Mouse (Mus musculus) inflammation-experienced regulatory T-cells, adult 6 months (primary cell): ENCODE measurements around the gene Oxa1l. TPM values are rescaled to one million over a fixed set of nuclear protein-coding genes. Genes with fewer than 3 reads are reported as not detected.
A peak's percentile ranks its signal among the peaks of the same experiment; 100 is the strongest.
"Not testable (repeated sequence)": the region's sequence is repeated elsewhere in the genome, so short reads cannot be mapped to it uniquely, and the experiment has no call there.

Source experiments
- ATAC-seq: one replicate; pipeline ENCODE4 v1.8.0; 2017
- polyA plus RNA-seq, 3 experiments: library from polyadenylated mRNA; unstranded; fragments of 100-300 nt; shearing (Covaris generic); gene quantifications; one replicate each; pipeline ENCODE4 v1.2.1; 2017

The Oxa1l gene
- polyA plus RNA-seq = 10 to 100 TPM; 65.9 to 91.6 (median 69.3) TPM

DNA sequence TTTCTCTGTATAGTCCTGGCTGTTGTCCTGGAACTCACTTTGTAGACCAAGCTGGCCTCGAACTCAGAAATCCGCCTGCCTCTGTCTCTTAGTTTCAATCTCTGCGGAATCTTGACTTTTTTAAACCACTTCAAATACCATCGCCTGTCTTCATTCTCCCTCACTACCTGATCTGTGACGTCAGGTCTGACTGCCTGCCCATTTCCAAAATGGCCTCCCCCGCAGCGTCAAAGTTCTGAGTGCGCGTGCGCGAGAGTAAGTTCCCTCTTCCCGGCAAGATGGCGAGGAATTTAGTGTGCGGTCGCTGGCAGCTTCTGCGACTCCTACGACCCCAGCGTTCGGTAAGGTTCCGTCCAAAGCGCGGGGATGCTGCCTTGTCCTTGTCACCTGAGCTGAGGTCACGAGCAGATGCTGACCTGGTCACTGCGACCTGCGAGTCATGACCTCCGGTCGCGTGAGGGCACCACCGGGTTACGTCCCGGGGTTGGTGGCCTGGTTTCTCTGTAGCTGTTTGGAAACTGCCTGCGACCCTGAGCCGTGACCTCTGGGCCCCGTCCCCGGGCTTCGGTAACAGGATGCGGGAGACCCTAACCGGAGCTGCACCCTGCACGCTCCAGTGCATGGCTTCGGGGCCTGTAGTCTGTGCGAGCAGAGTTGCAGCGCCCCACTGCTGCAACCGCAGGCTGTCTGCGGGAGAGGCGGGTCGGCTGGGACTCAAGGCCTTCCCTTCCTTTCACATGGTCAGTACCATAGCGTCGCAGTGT, at the start of gene Oxa1l:
Oxa1l (plus strand) TSS at position 258 of the 764 bp plus-strand sequence.
- ATAC-seq = peak; percentile 85

DNA sequence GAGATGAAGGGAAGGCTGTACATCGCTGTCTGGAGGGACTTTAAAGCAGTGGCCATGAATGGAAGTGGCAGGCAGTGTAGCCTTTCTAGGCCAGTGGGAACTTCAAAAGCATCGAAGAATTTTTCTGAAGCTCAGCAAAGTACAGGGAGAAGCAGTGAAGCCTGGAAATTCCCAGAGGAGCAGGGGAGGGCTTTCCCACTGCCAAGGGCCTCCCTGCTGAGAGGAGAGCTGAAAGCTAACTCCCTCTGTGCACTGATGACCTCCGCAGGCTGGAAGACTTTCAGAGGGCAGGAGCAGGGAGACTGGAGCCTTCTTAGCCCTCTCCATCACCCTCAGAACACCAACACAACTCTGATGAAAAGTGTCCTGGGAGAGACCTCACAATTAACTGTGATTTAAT, 48.9 kb upstream of the Oxa1l start:
- no peak for ATAC-seq

GRCm38 (mm10) chr14:54321556-54322376, 38.9 kb upstream of the Oxa1l start:
- no peak for ATAC-seq

DNA sequence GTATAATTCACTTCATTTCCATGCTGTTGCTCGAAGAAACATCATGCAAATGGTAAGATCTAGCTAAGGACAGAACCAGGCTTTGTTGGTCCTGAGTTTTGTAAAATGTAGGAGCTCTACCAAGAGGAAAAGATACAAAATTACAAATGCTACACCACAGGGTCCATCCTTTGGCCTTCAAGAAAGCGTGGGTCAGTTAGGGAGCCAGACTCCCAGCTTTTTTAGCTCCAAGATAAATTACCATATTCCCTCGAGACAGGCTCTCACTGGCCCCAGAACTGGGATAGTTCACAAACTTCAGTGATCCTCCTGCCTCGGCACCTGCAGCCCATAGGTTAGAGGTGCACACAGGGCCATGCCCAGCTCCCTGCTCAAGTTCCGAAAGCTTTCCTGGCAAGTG, 36.1 kb upstream of the Oxa1l start:
- ATAC-seq = no peak

GRCm38 (mm10) chr14:54328548-54328947, 32.1 kb upstream of the Oxa1l start:
- ATAC-seq = no peak

DNA sequence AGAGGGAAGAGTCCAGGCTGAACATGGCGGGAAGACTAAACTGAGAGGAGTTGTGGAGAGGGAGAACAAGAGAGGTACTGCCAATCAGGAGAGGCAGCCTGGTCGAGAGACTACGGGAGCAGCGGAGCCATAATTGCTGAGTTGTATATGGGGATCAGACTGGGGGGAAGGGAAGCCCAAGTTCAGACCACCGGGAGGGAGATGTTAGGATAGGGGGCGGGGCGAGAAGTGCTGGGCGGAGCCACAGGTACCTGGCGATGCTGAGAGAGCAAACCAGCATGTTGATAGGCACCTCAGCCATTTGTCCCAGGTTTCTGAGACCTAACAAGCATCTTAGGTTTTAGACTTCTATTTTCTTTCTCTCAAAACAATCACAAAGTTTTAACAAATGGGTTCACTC, 31.4 kb upstream of the Oxa1l start:
- ATAC-seq = no peak

DNA sequence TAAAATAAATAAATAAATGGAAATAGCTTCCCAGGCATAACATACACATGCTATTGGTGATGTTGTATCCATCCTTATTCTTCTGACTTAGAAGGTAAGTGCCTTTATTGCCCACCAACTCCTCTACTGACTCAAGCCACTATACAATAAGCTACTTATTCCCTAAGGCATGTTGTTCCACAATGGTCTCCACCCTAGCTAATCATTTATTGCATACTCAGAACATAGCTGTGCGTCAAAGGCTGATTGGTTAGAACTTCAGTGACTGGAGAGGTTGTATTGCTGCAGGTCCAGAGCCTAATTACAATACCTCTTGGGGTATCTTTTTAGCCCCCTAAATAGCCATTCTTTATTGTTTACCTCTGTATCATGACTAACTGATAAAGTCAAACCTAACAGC, 29.5 kb upstream of the Oxa1l start:
- no peak for ATAC-seq

- no peak for ATAC-seq
These were observed 28.2 kb upstream of the Oxa1l start for GRCm38 (mm10) chr14:54332176-54333074.

DNA sequence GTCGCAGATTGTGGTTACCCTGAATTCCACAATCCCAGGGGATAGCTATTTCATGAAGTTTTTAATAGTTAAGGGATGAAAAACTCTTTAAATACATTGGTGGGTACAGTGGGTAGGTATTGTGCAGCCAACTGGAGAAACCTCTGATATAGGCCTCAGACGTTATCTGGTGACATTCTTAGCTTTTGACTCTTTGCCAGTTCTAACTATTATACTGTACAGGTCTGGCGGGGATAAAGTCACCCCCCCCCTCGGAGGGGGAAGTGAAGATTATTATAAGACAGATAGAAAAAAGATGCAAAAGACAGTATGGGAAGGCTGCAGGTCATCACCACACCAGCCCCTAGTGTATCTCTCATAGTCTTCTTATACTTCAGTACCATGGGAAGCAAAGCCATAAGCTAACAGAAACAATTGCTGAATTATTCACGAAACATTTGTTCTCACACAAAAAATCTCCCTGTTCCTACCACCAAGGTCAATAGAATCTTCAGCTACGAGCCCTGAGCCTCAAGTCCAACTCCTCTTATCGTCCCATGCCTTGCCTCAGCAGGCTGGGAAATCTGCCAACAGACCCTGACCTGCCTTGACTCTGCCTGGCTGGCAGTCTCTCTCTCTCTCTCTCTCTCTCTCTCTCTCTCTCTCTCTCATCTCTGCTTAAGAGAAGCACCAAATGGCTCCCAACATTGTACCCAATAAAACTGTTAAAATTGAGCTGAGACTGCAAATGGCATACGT, 27.0 kb upstream of the Oxa1l start:
- no peak for ATAC-seq

DNA sequence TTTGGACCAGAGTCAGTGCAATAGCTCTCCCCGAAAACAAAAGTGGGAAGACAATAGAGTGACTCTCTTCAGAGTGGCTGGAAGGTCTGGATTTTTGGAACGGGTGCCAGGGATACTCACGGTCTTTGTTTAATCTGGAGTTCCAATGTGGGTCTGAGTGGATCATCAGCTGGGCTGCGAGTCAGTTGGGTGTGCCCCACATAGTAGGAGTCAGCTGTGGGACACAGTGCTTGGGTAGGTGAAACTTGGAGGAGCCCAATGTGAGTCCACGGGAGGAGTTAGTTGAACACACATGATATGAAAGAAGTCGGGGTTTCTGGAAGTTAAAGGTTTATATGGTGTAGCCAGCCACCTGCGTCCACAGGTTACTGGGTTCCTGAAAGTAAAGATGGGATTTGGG, 19.8 kb upstream of the Oxa1l start:
- ATAC-seq = no peak

DNA sequence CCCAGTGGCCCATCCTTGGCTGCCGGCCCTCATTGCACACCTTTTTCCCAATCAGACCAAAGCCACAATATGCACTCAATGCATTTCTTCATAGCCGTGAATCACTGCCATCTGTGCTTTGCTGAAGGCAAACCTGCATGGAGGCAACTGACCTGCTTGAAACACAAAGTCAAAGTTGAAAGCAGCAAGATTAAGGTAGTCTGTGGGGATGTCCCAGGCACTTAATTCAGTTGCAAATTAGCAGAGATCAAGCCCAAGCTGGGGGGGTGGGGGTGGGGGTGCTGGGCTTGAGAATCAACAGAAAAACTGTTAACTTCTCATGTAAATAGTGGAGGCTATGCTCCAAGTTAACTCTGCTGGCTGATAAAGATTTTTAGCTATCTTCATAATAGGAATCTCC, 18.8 kb upstream of the Oxa1l start:
- ATAC-seq = not testable (repeated sequence)

DNA sequence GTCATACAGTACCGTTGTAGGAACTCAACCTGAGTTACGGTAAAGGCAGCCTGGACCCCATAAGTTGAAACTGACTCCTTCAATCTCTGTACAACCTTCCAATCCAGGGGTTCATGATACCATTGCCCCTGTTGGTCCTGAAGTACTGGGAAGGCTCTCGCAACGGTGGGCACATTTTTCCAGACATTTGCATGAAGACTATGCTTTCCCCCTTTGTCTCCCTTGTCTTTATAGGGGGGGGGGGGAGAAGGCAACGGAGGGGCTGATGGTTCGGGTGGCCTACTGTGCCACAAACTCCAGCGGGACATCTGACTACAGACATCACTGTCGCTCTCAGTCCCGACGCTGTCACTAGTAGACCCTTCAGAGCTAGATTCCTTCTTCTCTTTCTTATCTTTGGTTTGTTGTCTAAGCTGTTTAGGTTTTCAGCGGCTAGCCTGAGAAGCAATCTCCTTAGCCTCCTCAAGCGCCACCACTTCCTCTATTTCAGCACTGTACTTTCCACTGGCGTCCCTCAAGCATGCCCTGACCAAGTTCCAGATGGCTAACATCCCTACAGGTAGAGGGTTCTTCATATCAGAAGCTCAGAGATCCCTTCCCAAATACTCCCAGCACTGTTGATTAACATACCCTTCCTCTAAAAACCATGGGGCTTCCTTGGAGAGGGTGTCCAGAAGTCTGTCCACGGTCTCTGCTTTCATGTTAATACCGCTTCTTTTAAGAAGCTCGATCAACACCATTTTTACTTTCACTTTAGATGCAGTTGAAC, 9.7 kb upstream of the Oxa1l start:
- not testable (repeated sequence) for ATAC-seq

DNA sequence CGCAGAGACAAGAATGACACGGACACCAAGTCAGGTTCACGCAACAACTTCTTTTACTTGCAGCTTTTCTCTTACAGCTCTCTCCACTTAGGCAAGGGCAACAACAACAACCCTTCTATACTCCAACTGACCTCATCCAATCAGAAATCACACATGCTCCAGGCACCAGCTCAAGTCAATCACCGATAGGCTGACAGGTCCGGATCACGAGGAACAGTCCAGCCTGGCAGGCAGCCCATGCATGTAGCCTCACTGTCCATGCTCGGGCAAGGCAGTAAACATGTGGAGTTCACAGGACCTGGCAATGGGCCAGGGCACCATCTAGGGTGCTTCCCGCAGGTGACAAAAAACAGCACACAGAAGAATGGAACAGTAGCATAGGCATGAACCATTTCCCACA, 8.3 kb upstream of the Oxa1l start:
- peak; percentile 46 for ATAC-seq

- ATAC-seq = no peak
These were observed 6.2 kb upstream of the Oxa1l start for GRCm38 (mm10) chr14:54354406-54354805.

DNA sequence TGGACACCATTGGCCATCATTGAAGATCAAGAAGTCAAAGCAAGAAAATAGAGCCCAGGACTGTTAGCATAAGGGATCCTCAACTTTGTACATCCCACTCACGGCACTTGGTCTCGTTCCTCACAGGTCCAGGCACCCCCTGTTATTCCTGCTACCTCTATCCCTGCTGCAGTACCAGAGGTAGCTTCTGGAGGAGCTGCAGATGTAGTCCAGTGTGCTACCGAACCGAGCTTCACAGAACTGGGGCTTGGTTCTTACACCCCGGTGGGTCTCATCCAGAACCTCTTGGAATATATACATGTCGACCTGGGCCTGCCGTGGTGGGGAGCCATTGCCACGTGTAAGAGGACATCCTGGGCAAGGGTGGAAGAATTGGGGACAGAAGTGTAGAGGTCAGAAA, 2.5 kb downstream of the Oxa1l start:
- ATAC-seq = no peak

GRCm38 (mm10) chr14:54365026-54365645, 4.5 kb downstream of the Oxa1l start:
- no peak for ATAC-seq

DNA sequence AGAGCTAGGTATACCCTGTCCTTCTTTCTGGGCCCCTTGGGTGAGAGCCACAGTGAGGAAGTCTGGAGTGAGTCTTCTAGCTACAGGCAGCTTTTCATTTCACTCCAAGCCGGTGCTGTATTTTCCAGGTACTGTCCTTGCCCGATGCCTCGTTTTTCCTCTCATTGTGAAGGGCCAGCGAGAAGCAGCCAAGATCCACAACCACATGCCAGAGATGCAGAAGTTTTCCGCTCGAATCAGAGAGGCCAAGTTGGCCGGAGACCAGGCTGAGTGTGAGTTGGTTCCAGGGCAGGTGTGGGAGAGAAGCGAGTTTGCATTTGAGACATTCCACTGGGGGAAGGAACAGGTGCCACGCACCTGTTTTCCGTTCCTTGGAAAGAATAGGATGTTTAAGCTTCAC, 5.9 kb downstream of the Oxa1l start:
- no peak for ATAC-seq

DNA sequence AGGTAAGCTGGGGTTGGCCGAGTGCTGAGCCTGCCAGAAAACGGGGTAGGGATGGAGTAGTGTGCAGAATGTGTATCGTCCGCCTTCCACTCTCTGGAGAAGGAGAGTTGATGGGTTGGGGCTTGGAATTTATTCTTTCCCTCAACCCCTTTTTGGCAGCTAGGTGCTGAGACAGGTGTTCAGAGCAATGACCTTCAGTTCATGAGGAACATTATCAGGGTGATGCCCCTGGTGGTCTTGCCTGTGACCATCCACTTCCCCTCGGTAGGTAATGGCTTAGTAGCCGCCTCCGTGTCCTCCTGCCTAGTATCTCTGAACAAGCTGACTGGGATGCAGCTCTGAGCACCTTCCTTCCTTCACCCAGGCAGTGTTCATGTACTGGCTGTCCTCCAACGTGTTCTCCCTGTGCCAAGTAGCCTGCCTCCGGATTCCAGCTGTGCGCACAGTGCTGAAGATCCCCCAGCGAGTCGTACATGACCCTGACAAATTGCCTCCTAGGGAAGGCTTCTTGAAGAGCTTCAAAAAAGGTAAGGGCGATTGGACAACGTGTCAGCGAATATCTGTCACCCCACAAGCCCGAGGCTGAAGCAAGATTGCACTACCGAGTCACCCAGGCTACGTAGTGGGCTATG, 6.9 kb downstream of the Oxa1l start:
- ATAC-seq = no peak

GRCm38 (mm10) chr14:54369372-54369771, 8.7 kb downstream of the Oxa1l start:
- ATAC-seq = no peak

GRCm38 (mm10) chr14:54370595-54370994, 10.0 kb downstream of the Oxa1l start:
- no peak for ATAC-seq
